Mouse (Mus musculus) skeletal muscle tissue, postnatal 0 days (tissue): ENCODE results near the gene Slc1a7. TPM values are rescaled to one million over a fixed set of nuclear protein-coding genes. Genes with fewer than 3 reads are reported as not detected.

ENCODE experiments used
- polyA plus RNA-seq: library from polyadenylated mRNA; unstranded; fragments of >200 nt; fragmentation: Nextera tagmentation; extraction: Ambion mirVana; gene quantifications from 2 replicates; pipeline ENCODE4 v1.2.1, GENCODE M21; 2015

Gene Slc1a7
- not detected in 2 replicates for polyA plus RNA-seq

GRCm38 (mm10) chr4:107967966-107968682 lies at the start of gene Slc1a7:
Slc1a7 (plus strand) TSS chr4:107968332.

GRCm38 (mm10) chr4:107923145-107923802 lies 44.9 kb upstream of the Slc1a7 start, which contains the start of gene Cpt2:
Cpt2 (minus strand) TSS chr4:107923610.

Other genes with a start within 250 kb of the Slc1a7 start
- 0.14 and 0.39 TPM in 2 replicates for gene Lrp8, start 166.1 kb upstream of the Slc1a7 start, polyA plus RNA-seq
- 80.4 and 84.6 TPM in 2 replicates for gene Magoh, start 88.6 kb upstream of the Slc1a7 start, polyA plus RNA-seq
- gene 0610037L13Rik, start 78.5 kb upstream of the Slc1a7 start, polyA plus RNA-seq = 109 and 114 TPM in 2 replicates
- gene Cpt2, start 44.7 kb upstream of the Slc1a7 start, polyA plus RNA-seq = 73.8 and 78.8 TPM in 2 replicates
- 1.2 and 1.7 TPM in 2 replicates for gene Podn, start 128.1 kb downstream of the Slc1a7 start, polyA plus RNA-seq
- gene Scp2, start 176.7 kb downstream of the Slc1a7 start, polyA plus RNA-seq = 163 and 317 TPM in 2 replicates
- 7.0 and 13.6 TPM in 2 replicates for gene Echdc2, start 197.1 kb downstream of the Slc1a7 start, polyA plus RNA-seq
- 0.09 TPM in 1 of 2 replicates, not detected in the other for gene Zyg11a, start 249.7 kb downstream of the Slc1a7 start, polyA plus RNA-seq